Mouse (Mus musculus): ENCODE measurements around the gene Ifi209.
"Not testable (repeated sequence)": the region's sequence is repeated elsewhere in the genome, so short reads cannot be mapped to it uniquely, and the experiment has no call there.

DNA sequence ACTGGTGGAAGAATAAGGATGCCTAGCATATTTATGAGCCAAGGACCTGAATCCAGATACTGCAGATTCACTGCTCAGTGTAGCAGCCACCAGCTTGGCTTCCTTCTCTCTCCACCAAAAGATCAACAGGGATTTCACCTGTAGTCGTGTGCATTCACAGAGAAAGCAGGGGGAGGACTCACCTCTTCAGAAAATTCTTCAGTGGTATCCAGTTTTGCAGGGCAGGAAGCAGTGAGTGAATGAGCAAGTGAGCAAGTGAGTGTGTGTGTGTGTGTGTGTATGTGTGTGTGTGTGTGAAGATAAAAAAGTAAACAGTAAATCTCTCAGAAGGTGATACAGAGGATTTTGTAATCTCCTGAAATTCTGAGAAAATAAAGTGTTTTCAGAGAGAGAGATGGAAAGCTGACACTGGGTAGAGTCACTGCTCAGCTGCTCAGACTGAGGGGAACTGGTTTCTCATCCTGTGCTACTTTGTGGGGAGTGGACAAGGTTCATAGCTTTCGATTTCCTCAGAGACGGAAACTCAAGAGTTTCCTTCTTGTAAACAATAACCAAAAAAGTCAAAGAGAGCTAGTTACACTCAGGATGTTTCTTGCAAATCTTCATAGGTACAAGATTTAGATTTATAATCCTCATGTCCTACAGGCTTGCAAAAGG lies 31.8 kb upstream of the Ifi209 start, which contains the start of gene Ifi213:
- TF ChIP-seq POLR2A (IDR thresholded peaks at IDR 0.05; ENCODE audit: insufficient read length, low read depth); CEBPB (IDR thresholded peaks at IDR 0.05; ENCODE audit: insufficient read depth, poor library complexity, severe bottlenecking); SRF (IDR thresholded peaks at IDR 0.05; ENCODE audit: control insufficient read depth, insufficient read length, low read depth); MAX (IDR thresholded peaks at IDR 0.05; ENCODE audit: low read depth); MYOG (IDR thresholded peaks at IDR 0.05; ENCODE audit: control insufficient read depth in 1 of 3, insufficient read depth in 1 of 3, insufficient read length in 2 of 3, low read depth in 2 of 3); USF1 (IDR thresholded peaks at IDR 0.05; ENCODE audit: low read depth); MYOD1 (IDR thresholded peaks at IDR 0.05; ENCODE audit: control insufficient read depth in 1 of 3, insufficient read length in 2 of 3, low read depth in 2 of 3); E2F4 (IDR thresholded peaks at IDR 0.05; ENCODE audit: insufficient read depth); POLR2AphosphoS2 (IDR thresholded peaks at IDR 0.05; ENCODE audit: insufficient read length, low read depth): not testable (repeated sequence)

Data from myocyte (in vitro differentiated cells).